Mouse (Mus musculus): ENCODE results near the gene Dusp27.
"Not testable (repeated sequence)": the region's sequence is repeated elsewhere in the genome, so short reads cannot be mapped to it uniquely, and the experiment has no call there.

Gene Dusp27

GRCm38 (mm10) chr1:166141868-166142267 is 14.1 kb upstream of the Dusp27 start:
- not testable (repeated sequence) for DNase-seq

DNA sequence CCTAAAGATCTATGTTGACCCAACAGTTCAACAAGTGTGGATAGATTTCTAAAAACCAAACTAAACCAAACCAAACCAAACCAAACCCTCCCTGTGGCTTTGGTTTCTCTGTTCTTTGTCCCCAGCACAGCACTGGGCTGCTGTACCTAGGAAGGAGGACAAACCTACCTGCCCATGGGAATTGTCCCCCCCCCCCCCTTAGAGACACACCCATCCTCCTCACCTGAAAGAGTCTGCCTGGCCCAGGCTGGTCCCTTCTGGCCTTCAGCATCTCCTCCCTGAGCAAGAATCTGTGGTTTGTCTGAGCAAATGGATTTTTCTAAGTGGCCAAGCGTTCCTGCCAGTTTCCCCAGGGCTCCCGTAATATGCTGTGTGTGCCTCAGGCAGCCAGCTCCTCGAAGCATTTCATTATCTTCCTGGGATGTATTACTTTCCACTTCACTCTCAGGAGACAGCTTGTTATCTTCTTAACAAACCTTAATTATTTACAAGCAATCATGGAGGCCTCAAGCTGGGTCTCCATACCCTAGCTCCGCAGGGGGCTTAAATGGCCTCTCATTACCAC is 12.0 kb upstream of the Dusp27 start:
- DNase-seq: no peak

- no peak for DNase-seq
These were observed 11.4 kb upstream of the Dusp27 start for GRCm38 (mm10) chr1:166139113-166139512.

- peak; percentile 83 for DNase-seq
These were observed 10.4 kb upstream of the Dusp27 start for GRCm38 (mm10) chr1:166138136-166138535.

DNA sequence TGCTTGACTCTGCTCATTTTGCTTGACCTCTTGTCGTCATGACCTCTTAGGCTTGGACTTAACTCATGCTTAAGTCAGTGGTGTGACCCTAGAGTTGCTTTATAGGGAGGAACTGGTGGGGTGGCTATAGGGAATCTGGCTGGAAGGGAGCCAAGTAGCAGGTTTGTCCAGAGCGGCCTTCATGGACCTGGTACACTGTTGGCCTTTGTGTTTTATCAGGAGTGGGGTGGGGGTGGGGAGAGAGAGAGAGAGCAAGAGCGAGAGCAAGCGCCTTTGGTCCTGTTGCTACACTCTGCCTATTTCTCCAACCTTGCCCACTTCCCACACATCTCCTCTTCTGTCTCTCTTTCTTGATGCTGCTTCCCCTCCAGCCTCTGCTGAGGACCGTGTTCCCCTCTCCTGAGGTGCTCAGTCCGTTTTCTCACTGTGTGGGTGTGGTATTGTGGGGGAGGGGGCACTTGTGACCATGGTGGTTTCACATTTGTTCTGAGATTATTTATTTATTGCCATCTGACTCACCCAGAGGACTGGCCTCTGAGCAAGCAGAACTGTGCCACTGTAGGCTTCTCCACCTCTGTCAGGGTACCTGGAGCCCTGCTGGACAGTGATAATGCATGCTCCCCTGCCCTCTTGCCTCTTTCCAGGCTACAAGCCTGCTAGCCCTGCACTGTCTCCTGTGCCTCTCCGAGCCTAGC is 9.7 kb upstream of the Dusp27 start:
- DNase-seq: no peak

GRCm38 (mm10) chr1:166135091-166135740 is 7.5 kb upstream of the Dusp27 start:
- DNase-seq: no peak

- DNase-seq: no peak
These were observed 4.6 kb upstream of the Dusp27 start for GRCm38 (mm10) chr1:166132367-166132766.

- DNase-seq: no peak
These were observed 2.6 kb upstream of the Dusp27 start, which contains the start of gene Gpa33 for GRCm38 (mm10) chr1:166130224-166130860. Gpa33 (plus strand) TSS chr1:166130238.

DNA sequence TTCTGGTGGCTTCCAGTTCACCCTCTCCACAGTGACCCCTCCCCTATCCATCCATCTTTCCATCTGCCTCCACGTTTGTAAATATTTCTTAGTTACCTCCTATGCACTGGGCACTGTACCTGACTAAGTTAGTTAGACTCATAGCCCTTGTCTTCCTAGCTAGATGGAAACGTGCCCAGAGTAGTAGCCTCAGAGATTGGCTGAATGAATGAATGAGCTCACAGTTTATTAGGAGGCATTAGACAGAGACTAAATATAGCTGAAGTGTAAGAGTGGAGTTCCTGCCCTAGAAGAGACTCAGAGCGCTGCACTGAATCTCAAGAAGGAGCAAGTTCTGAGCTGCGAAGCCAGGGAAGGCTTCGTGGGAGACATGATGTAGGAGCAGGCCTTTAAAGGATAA is 829 bp upstream of the Dusp27 start:
- DNase-seq: no peak

- no peak for DNase-seq
These were observed 927 bp downstream of the Dusp27 start for GRCm38 (mm10) chr1:166126795-166127194.

GRCm38 (mm10) chr1:166126290-166126689 is 1.4 kb downstream of the Dusp27 start:
- DNase-seq: no peak

DNA sequence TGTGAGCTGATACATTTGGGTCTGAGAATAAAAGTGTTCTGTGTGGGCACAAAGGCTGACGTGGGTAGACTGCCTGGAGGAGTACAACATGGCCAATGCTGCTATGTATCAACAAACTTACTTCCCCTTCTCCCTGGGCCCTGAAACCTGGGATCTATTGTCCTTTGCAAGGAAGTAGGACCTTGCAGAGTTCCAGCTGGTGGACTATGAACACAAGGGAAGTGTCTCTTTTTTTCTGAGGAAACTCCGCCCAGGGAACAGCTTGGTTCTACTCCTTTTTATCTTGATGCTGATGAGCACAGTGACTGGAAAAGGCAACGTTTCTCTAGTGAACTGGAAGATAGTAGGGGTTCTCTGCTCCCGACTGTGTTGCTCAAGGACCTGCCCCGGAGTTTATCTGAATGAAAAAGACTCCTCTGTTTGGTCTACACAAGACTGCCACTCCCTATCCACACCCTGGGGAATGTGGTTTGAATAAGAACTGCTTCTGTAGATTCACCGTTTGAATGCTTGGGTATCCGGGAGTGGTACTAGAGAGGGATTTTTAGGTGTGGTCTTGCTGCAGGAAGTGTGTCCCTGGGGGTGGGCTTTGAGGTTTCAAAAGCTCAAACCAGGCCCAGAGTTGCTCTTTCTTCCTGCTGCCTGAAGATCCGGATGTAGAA is 2.7 kb downstream of the Dusp27 start:
- DNase-seq: no peak

- DNase-seq: no peak
These were observed 4.0 kb downstream of the Dusp27 start for GRCm38 (mm10) chr1:166123751-166124150.

GRCm38 (mm10) chr1:166123045-166123444 is 4.7 kb downstream of the Dusp27 start:
- no peak for DNase-seq

DNA sequence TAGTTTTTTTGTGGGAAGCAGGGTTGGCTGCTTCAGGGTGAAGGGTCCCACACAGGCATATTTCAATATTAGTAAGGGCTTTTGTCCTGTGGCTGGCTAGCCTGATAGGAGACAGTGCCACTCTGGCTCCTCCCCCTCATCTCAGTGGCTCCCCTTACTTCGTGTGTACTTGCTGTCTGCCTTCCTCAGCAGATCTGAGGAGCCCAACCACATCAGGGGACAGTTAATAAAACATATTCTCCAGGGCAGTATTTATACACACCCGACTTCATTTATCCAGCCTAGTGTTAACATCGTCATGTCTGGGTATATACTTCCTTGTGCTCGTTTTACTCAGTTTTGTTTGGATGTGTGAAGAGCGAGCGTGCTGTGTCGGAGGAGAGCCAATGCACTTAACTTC is 5.6 kb downstream of the Dusp27 start:
- no peak for DNase-seq

DNA sequence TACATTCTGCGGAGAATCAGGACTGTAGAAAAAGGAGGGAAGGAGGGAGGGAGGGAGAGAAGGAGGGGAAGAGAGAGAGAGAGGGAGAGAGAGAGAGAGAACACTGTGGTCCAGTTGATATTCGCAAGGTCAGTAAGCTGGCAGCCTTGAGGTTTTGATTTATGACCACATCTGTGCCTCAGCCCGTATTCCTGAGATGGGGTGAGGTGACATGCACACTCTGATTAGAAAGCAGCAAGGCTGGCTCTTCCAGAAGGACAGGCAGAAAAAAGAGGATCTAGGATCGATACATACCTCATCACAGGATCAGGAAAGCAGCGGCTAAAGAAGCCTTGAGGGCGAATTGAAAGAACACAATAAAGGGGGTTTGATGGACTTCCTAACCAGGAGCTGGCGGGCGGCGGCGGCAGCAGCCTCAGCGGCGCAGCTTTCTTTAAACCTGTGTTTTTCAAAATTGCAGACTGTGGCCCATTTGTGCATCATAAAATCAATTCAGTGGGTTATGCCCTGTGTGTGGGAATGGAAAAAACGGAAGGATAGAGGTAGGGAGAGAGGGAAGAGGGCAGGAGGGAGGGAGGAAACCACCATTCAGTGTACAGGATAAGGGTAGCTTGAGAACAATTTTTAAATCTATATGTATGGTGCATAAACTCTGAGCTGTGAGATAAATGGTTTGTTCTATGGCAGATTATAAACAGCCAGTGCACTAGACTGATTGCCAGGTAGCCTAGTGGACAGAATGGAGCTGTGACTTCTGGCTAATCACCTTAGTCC is 9.7 kb downstream of the Dusp27 start:
- no peak for DNase-seq

GRCm38 (mm10) chr1:166115719-166116118 is 12.0 kb downstream of the Dusp27 start:
- no peak for DNase-seq

DNA sequence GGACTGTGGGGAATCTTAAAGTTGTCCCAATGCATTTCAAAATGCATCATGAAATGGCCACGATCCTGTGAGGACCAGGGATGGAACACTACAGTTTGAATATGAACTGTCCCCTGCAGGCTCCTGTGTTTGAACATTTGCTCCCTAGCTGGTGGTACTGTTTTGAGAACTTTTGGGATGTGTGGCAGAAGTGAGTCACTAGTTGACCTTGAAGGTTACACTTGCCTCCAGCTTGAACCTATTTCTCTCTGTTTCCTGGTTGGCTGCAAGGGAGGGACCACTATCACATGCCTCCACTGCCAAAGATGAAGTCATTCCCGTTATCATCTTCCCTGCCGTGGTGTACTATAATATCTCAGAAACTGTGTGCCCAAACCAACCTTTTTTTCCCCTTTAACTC is 12.7 kb downstream of the Dusp27 start:
- no peak for DNase-seq

DNA sequence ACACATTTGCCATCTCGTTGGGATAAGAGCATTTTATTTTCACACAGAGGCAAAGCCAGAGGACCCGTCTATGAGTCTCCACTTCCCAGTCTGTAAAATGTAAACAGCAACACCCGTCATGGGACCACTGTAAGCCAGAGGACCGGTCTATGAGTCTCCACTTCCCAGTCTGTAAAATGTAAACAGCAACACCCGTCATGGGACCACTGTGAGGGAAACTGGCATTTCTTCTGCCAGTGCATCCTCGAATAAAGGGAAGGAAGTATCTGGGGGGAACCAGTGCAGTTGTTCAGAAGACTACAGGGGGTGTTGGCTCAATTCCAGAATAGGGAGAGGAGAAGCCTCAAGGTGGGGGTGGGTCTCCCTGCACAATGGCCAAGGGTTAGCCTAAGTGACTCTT is 22.3 kb downstream of the Dusp27 start:
- peak; percentile 63 for DNase-seq

DNA sequence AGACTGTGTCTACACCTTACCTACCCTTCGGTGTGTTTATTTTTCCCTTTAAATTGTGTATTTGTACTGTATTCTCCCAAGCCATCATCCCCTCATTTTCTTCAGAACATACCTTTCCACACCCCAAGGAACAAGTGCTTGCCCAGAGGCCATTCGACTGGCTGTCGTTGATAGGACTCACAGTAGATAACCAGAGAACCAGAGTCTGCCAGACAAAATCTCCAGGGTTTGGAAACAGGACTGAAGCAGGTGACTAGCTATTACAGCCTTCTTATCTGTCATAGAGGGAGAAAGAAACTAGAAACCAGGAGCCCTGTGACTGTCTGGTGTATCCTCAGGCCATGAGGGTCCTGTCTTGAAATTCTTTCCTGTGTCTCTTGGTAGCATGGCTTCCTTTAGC is 22.9 kb downstream of the Dusp27 start:
- DNase-seq: no peak

- DNase-seq: no peak
These were observed 24.7 kb downstream of the Dusp27 start for GRCm38 (mm10) chr1:166102920-166103608.

DNA sequence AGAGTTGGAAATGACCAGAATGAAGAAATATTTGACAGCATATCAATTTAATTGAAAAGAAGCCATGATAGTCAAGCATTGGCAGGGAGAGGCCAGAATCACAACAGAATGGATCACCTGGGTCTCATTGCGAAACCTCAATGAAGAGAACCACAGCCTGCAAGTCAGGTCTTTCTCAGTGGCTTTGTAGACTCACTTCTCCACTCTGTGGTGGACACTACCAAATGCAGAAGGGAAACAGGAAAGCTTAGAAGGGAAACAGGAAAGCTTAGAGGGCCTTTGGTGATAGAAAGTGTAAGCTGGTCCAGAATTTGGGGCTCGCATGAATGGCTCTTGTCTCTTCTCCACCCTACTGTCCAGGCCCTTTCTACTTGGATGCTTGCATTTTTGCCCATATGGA is 29.6 kb downstream of the Dusp27 start:
- peak; percentile 9 for DNase-seq
